Mouse (Mus musculus): Measurements from ENCODE around the gene 2010300C02Rik. TPM values are rescaled to one million over a fixed set of nuclear protein-coding genes. Genes with fewer than 3 reads are reported as not detected.
A peak's percentile ranks its signal among the peaks of the same experiment; 100 is the strongest.
"Not testable (repeated sequence)": the region's sequence is repeated elsewhere in the genome, so short reads cannot be mapped to it uniquely, and the experiment has no call there.

2010300C02Rik gene
- polyA plus RNA-seq, 1 experiment from 2014 or later = 1.2 TPM

DNA sequence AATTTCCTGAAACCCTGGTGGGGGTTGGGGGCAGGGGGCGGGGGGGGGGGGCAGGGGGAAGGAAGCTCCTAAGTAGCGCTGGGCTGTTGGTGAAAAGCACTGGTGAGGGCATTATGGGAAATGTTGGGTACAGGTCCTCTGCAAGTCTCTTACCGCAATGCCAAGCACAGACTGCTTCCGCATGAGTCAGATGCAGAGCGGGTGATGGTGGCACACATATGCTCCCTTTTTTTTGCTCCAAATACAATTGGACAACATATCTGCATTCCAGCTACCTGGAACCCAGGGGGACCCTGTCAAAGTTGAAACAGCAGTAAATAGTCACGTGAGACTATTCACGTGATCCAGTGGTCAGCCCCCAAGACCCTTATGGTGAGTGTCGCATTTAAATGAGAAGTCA is 7.3 kb upstream of the 2010300C02Rik start:
- no peaks in the 10 kb centered on the region for H3K9me3 ChIP-seq
- no peaks in the 10 kb centered on the region for H3K27me3 ChIP-seq (ENCODE audit: insufficient read depth, poor library complexity, severe bottlenecking)
- H3K4me3 ChIP-seq = no peak overlapping the region
- H3K36me3 ChIP-seq = no peaks in the 10 kb centered on the region
- 85% methylated on average over 8 of the region's 8 CpGs for WGBS
- no peak for DNase-seq (ENCODE audit: low spot score)
- H3K4me1 ChIP-seq (replicated peaks) = no peaks in the 10 kb centered on the region
- H3K27ac ChIP-seq = no peak overlapping the region

DNA sequence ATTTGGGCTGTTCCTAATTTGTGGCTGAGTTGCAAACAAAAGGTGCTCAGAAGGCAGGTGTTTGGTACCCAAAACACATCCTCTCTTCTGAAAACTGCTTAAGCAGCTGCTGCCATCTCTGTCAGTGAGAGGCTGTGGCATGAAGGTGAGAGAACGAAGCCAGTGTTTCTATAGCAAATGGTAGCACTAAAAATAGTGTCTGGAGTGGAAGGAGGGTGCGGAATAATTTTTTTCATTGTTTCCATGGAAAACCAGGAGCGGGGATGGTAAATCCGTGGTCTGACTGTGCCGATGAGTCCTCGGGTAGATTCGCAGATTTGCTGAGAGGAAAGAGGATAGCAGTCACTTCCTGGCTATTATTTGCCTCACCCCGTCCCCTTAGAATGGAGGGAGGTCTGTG is 6.5 kb upstream of the 2010300C02Rik start:
- Histone ChIP-seq H3K4me1 (replicated peaks) (no peaks in the 10 kb centered on the region), H3K36me3 (no peaks in the 10 kb centered on the region), H3K27ac (no peak overlapping the region), H3K9me3 (no peaks in the 10 kb centered on the region), H3K4me3 (no peak overlapping the region), H3K27me3 (ENCODE audit: insufficient read depth, poor library complexity, severe bottlenecking) (peaks cover 3% of the 10 kb centered on the region)
- DNase-seq (ENCODE audit: low spot score) = no peak
- WGBS = 78% methylated on average over 8 of the region's 8 CpGs

DNA sequence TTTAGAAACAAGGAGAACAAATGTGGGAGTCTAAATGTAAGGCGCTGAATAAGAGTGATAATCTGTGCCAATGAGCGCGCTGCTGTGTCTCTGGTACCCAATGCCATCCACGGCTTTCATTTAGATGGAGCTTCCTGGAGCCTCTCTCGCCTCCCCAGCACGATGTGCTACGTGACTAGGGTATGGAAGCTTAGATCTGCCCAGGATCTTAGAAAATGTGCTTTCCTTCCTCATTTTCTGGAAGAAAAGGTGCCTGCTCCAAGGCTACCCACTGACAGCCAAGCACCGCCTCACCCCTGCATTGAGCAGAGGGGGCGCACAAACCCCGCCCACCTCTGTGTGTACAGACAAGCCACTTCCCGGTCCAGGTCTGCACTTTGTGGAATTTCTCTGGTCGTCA is 6.0 kb upstream of the 2010300C02Rik start:
- no peak for DNase-seq (ENCODE audit: low spot score)

DNA sequence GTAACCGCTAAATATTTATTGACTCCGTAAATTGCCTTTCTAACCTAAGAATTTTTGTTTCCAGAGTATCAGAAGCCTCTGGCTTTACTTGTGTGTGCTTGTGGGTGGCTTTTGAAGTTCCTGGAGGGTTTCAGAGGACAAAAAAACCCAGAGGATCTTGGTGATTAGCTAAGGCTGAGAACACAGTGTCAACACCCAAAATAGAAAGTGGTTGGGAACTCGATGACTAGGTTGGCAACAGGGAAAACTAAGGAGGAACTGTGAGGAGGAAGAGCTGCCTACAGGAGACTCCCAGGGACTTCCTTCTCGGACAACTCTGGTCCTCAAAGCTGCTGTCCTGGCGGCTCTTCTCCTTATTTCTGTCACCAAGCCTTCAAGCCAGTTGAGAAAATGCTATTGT is 1.2 kb upstream of the 2010300C02Rik start:
- H3K4me3 ChIP-seq = no peak overlapping the region
- H3K9me3 ChIP-seq = no peaks in the 10 kb centered on the region
- H3K36me3 ChIP-seq = no peaks in the 10 kb centered on the region
- H3K4me1 ChIP-seq (replicated peaks) = peaks cover 15% of the 10 kb centered on the region
- no peak for DNase-seq (ENCODE audit: low spot score)
- WGBS = 76% methylated on average over 5 of the region's 5 CpGs
- peaks cover 48% of the 10 kb centered on the region for H3K27me3 ChIP-seq (ENCODE audit: insufficient read depth, poor library complexity, severe bottlenecking)
- no peak overlapping the region for H3K27ac ChIP-seq

More for the DNA sequence above, 6.0 kb upstream of the 2010300C02Rik start:
- H3K4me1 ChIP-seq (replicated peaks) = no peaks in the 10 kb centered on the region
- H3K27me3 ChIP-seq (ENCODE audit: insufficient read depth, poor library complexity, severe bottlenecking) = peaks cover 9% of the 10 kb centered on the region
- no peaks in the 10 kb centered on the region for H3K36me3 ChIP-seq
- H3K9me3 ChIP-seq = no peaks in the 10 kb centered on the region
- 76% methylated on average over 12 of the region's 12 CpGs for WGBS
- no peak overlapping the region for H3K4me3 ChIP-seq
- H3K27ac ChIP-seq = no peak overlapping the region

DNA sequence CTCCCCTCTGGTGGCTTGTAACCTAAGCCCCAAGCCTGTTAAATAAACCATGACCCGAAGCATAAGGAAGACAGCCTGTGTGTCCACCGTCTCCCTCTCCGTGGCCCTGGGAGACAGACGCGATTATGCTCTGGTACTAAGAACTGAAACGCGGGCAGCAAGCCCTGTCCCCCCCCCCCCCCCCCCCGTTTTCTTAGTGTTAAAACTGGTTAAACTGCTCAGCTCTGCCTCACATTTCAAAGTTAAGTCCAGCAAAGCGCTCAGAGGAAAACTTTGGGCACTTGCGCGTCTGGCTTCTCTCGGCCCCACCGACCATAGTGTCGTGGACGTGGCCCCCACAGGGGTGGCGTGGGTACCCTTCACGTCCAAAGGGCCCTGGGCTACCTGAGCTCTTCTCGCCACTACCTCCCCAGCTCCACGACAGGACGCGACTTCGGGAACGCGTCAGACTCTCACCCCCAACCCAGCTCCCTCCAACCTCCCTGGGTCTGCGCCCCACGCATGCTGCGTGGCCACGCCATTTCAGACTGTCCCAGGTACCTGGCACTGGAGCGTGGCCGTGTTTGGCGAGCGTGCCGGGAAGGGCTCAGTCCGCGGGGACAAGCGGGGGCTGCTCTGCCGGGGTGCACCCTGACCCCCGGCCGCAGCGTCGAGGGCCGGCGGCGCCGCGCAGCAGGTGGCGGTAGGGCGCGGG is 708 bp downstream of the 2010300C02Rik start:
- 4% methylated on average over 49 of the region's 49 CpGs for whole genome bisulfite sequencing
- Histone ChIP-seq H3K27me3 (ENCODE audit: insufficient read depth, poor library complexity, severe bottlenecking) (peaks cover 48% of the 10 kb centered on the region), H3K36me3 (no peaks in the 10 kb centered on the region), H3K9me3 (no peaks in the 10 kb centered on the region), H3K27ac (peak overlapping the region; percentile 70; the same call in 1 of the 2 replicates), H3K4me1 (replicated peaks) (peaks cover 15% of the 10 kb centered on the region), H3K4me3 (peak overlapping the region; percentile 64)
- peak; percentile 15 for DNase-seq (ENCODE audit: low spot score)

DNA sequence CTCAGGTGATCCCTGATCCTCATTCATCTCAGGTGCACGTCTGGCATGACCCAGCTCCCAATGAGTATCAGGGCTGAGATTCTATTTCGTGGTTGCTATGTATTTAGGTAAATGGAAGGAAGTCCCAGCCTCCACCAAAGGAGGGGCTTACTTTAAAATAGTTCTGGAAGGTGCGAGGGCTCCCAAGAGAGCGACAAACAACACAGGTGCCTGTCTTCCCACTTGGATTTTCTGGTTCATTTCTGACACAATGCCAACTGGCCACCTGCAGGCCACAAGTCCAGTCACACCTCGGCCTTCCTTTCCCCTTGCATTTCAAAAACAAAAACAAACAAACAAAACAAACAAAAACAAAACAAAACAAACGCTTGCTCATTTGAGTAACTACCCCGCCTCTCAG is 1.4 kb downstream of the 2010300C02Rik start:
- Histone ChIP-seq H3K4me3 (no peak overlapping the region), H3K27ac (no peak overlapping the region), H3K4me1 (replicated peaks) (peaks cover 15% of the 10 kb centered on the region), H3K9me3 (no peaks in the 10 kb centered on the region), H3K27me3 (ENCODE audit: insufficient read depth, poor library complexity, severe bottlenecking) (peaks cover 48% of the 10 kb centered on the region), H3K36me3 (no peaks in the 10 kb centered on the region)
- no peak for DNase-seq (ENCODE audit: low spot score)
- WGBS = 43% methylated on average over 7 of the region's 7 CpGs

DNA sequence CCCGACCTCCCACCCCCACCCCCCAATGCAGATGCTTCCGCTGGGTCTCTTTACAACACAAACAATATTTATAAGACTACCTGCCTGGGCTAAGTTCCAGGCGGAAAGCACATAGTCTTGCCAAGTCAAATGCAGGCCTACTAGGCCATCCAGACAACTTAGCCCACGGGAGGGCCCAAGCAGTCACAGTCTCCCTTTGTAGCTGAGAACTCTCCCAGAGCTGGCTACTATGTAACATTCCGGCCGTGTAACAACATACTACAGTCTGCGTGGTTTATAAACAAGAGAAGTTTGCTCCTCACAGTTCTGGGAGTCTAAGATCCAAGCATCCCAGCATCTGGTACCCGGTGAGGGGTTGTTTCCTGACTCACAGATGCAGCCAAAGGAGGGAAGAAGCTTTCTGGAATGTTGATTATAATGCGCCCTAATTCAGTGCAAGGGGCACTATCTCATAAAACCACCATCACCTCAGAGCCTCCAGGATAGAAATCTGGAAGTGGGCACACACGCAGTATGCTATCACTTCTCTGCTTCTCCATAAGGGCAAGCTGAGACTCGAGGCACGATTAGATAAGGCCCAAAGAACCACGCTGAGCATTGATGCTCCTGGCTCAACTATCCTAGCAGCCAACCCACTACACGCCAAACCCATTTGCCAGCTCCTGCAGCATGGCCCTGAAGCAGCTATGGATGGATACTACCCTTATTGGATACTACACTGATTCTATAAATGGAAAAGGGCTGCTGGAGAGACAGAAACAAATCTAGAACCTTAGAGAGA is 2.3 kb downstream of the 2010300C02Rik start:
- DNase-seq (ENCODE audit: low spot score) = no peak
- H3K9me3 ChIP-seq = no peaks in the 10 kb centered on the region
- H3K4me1 ChIP-seq (replicated peaks) = peaks cover 15% of the 10 kb centered on the region
- H3K36me3 ChIP-seq = no peaks in the 10 kb centered on the region
- 80% methylated on average over 14 of the region's 14 CpGs for WGBS
- H3K4me3 ChIP-seq = no peak overlapping the region
- peaks cover 48% of the 10 kb centered on the region for H3K27me3 ChIP-seq (ENCODE audit: insufficient read depth, poor library complexity, severe bottlenecking)
- no peak overlapping the region for H3K27ac ChIP-seq

DNA sequence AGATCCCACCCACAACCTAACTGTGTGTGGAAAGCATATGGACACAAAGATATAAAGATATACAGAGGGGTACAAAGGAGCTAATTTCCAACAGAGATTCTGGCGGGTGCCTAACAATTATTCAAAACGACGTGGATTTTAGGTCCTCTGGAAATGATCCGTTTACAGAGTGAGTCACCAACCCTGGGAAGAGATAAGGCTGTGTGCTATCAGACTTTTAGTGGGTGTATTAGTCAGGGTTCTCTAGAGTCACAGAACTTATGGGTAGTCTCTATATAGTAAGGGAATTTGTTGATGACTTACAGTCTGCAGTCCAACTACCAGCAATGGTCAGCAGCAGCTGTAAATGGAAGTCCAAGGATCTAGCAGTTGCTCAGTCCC is 7.5 kb downstream of the 2010300C02Rik start:
- not testable (repeated sequence) for H3K4me1 ChIP-seq (replicated peaks); H3K36me3 ChIP-seq; H3K27me3 ChIP-seq (ENCODE audit: insufficient read depth, poor library complexity, severe bottlenecking); H3K9me3 ChIP-seq; DNase-seq (ENCODE audit: low spot score); H3K27ac ChIP-seq; H3K4me3 ChIP-seq
- WGBS = 85% methylated on average over 4 of the region's 4 CpGs

DNA sequence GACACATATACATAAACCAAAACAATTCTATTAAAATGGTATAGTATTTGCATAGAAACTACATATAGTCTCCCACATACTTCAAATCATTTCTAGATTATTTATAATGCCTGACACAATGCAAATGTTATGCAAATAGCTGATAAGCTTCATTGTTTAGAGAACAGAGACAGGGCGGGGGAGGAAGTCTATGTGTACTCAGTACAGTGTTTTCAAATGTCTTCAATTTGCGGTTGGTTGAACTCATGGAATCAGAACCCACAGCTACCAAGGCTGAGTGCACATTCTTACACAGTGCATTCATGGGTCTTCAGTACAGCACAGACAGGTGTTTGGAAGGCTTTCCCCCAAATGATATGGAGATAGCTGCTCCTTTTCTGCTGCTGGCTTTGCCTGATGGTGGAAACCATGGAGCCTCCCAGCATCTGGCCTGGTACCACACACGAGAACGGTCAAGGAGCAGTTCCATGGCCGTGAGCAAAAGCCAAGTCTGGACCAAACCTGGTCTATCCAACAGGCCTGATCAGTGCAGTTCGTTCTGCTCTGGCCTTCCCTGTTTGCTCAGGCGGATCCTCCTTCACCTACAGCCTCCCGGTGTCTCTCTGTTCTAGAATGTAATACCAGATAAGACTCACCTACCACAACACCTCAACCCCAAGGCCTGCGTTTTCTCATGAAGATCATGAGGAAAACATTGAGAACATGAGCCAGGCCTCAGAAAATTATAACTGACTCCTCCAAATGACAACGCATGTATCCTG is 8.1 kb downstream of the 2010300C02Rik start:
- Histone ChIP-seq H3K27me3 (ENCODE audit: insufficient read depth, poor library complexity, severe bottlenecking) (no peaks in the 10 kb centered on the region), H3K9me3 (no peaks in the 10 kb centered on the region), H3K27ac (no peak overlapping the region), H3K36me3 (no peaks in the 10 kb centered on the region), H3K4me1 (replicated peaks) (no peaks in the 10 kb centered on the region), H3K4me3 (no peak overlapping the region)
- DNase-seq (ENCODE audit: low spot score) = no peak
- WGBS = 89% methylated on average over 10 of the region's 10 CpGs

DNA sequence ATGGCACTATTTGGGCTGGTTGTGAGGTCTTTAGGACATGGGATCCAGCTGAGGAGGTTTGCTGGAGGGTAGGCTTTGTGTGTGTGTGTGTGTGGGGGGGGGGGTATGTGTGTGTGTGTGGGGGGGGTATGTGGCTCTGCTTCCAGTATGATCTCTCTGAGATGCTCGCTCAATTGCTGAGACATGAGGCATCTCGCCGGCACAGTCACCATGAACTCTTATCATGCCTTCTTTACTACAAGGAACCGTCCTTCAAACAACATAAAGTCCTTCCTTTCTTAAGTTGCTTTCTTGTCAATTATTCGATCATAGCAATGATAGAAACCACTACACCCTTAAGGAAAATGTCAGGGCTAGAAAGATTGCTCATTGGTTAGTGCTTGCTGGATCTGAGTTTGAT is 8.8 kb downstream of the 2010300C02Rik start:
- WGBS = 93% methylated on average over 5 of the region's 5 CpGs
- Histone ChIP-seq H3K9me3 (no peaks in the 10 kb centered on the region), H3K27me3 (ENCODE audit: insufficient read depth, poor library complexity, severe bottlenecking) (no peaks in the 10 kb centered on the region), H3K36me3 (no peaks in the 10 kb centered on the region), H3K4me1 (replicated peaks) (no peaks in the 10 kb centered on the region), H3K27ac (no peak overlapping the region), H3K4me3 (no peak overlapping the region)
- no peak for DNase-seq (ENCODE audit: low spot score)

DNA sequence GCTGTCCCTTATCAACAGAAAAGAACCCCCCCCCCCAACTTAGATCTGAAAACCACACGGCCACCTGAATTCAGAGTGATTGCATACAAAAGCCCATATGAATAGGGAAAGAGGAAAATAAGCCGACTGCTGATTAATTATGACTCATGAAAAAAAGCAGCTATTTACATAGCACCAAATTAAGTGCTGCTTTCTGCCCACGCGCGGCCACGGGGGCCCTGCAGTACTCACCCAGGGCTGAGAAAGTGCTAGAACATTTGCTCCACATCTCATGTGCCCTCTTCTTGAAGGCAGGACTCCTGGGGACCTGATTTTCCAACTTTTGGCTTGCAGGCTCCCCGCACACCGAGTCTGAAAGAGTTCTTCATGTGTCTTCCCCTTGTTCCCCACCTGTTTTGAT is 10.1 kb downstream of the 2010300C02Rik start:
- Histone ChIP-seq H3K9me3 (0 out of 2 replicates have a peak, but pooled peaks cover 2% of the 10 kb centered on the region), H3K36me3 (no peaks in the 10 kb centered on the region), H3K4me1 (replicated peaks) (no peaks in the 10 kb centered on the region), H3K4me3 (no peak overlapping the region), H3K27me3 (ENCODE audit: insufficient read depth, poor library complexity, severe bottlenecking) (no peaks in the 10 kb centered on the region), H3K27ac (no peak overlapping the region)
- WGBS = 88% methylated on average over 8 of the region's 8 CpGs
- no peak for DNase-seq (ENCODE audit: low spot score)

DNA sequence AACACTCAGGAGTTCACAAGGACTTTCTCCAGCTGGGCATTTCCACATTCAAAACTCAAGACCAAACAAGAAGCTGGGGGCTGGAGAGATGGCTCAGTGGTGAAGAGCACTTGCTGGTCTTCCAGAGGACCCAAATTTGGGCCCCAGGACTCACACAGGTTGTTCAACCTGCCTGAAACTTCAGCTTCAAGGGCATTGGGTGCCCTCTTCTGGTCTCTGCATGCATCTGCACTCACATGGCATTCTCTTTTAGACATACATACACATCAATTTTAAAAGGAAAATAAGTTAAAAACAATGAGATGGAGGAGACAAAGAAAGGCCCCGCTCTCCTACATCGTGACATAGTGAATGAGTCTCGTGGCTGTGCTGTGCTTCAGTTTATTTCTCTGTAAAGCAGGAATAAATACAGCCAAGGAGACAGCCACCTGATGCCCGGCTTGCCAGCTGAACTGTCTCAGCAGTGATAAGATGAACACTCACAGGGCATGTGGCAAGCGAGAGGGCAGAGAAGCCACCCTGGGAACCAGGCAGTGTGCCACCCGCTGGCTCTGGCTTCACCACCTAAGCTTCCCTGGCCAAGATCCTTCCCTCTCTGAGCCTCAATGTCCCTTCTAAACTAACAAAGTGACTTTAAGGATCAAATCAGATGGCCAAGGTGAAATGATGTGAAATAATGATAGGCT is 11.5 kb downstream of the 2010300C02Rik start:
- 94% methylated on average over 6 of the region's 6 CpGs for WGBS
- DNase-seq (ENCODE audit: low spot score) = no peak
- Histone ChIP-seq H3K4me3 (no peak overlapping the region), H3K4me1 (replicated peaks) (no peaks in the 10 kb centered on the region), H3K27ac (no peak overlapping the region), H3K27me3 (ENCODE audit: insufficient read depth, poor library complexity, severe bottlenecking) (no peaks in the 10 kb centered on the region), H3K9me3 (0 out of 2 replicates have a peak, but pooled peaks cover 2% of the 10 kb centered on the region), H3K36me3 (no peaks in the 10 kb centered on the region)
